Mouse (Mus musculus) neural tube, embryonic 13.5 days (tissue): ENCODE measurements around the gene Mon1b. TPM values are rescaled to one million over a fixed set of nuclear protein-coding genes. Genes with fewer than 3 reads are reported as not detected.
A peak's percentile ranks its signal among the peaks of the same experiment; 100 is the strongest.

ENCODE experiments used
- ATAC-seq: fragments of 200-750 bp; cut with Nextera tagmentation; 2 replicates; pipeline ENCODE4 v1.8.0; 2017; ENCODE audit warnings: low read depth, mild to moderate bottlenecking, moderate TSS enrichment, moderate library complexity
- H3K27ac ChIP-seq: fragments of 300-500 bp; sonication (generic); replicated peaks from 2 replicates; pipeline ENCODE4 v1.5.1; 2015; ENCODE audit warnings: moderate library complexity, mild to moderate bottlenecking, inconsistent platforms
- H3K27me3 ChIP-seq: fragments of 300-500 bp; sonication (generic); 2 replicates; pipeline ENCODE4 v1.6.1; 2015; ENCODE audit warnings: mild to moderate bottlenecking, inconsistent platforms
- H3K36me3 ChIP-seq: fragments of 300-500 bp; sonication (generic); 2 replicates; pipeline ENCODE4 v1.6.1; 2015; ENCODE audit warnings: mild to moderate bottlenecking, inconsistent platforms
- H3K4me1 ChIP-seq: fragments of 300-500 bp; sonication (generic); replicated peaks from 2 replicates; pipeline ENCODE4 v1.6.1; 2015; ENCODE audit warnings: inconsistent platforms
- H3K4me2 ChIP-seq: fragments of 300-500 bp; sonication (generic); 2 replicates; pipeline ENCODE4 v1.6.1; 2015; ENCODE audit warnings: inconsistent platforms, mild to moderate bottlenecking, moderate library complexity
- H3K4me3 ChIP-seq: fragments of 300-500 bp; sonication (generic); 2 replicates; pipeline ENCODE4 v1.5.1; 2015; ENCODE audit warnings: mild to moderate bottlenecking, inconsistent platforms
- H3K9ac ChIP-seq: fragments of 300-500 bp; sonication (generic); 2 replicates; pipeline ENCODE4 v1.6.1; 2015; ENCODE audit warnings: moderate library complexity, mild to moderate bottlenecking, inconsistent platforms
- H3K9me3 ChIP-seq: fragments of 300-500 bp; sonication (generic); 2 replicates; pipeline ENCODE4 v1.6.1; 2016; ENCODE audit warnings: inconsistent platforms
- WGBS: fragments of 180-500 bp; shearing (Covaris S2); methylation state at CpG from one replicate; pipeline ENCODE4 v1.1.7; 2015; 5-methylcytosine and 5-hydroxymethylcytosine counted together
- polyA plus RNA-seq: library from polyadenylated mRNA; unstranded; fragments of >200 nt; fragmentation: Nextera tagmentation; extraction: Ambion mirVana; gene quantifications from 2 replicates; pipeline ENCODE4 v1.2.1, GENCODE M21; 2015

The Mon1b gene
- 10.9 and 11.8 TPM in 2 replicates for polyA plus RNA-seq

DNA sequence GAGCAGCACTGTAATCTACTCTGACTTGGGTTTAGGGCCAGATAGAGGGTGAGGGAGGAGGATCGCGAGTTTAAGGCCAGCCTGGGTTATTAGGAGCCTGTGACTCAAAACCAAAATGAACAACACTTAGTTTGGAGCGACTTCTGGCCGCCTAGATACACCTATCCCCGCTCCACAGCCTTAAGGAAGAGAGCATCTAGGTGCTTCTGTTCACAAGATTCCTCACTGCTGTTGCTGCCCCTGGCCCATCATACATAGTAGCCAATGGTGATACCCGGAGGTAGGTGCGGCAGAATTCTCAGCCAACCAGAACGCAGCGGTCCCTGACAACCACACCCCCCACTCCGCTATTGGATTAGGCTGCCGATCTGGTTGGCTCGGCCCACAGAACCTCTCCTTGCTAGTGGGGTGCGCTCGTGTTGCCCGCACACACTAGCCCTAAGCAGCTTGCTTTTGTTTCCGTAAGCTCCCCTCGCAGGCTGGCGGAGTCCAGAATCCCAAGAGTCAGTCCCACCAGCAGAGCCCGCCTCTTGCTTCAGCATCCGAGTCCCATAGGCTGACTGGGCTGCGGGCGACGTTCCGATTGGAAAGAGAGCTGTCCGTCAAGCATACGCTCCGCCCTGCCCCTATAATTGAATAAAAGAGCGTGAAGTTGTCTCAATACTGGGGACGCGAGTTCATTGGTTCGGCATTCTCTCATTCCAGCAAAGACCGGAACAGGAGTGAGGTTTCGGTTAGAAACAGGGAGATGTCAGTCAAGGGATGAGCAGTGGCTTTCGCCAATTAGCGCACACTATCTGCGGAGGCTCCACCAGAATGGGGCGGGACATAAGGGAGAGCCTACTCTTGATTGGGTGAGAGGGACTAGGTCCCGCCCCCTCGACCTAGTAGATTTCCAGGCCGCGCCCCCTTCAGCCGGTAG is at the start of gene Mon1b:
TSS of gene Mon1b (plus strand) at position 918 of the 922 bp plus-strand sequence.
- Histone ChIP-seq H3K4me3 (peak within 1 kb of the TSS; percentile 73), H3K4me2 (peak within 1 kb of the TSS; percentile 98), H3K27ac (peak within 1 kb of the TSS; percentile 94), H3K4me1 (peaks cover 26% of the 10 kb centered on the region), H3K36me3 (peaks cover 23% of the 10 kb centered on the region), H3K27me3 (no peaks in the 10 kb centered on the region), H3K9ac (peak within 1 kb of the TSS; percentile 80), H3K9me3 (no peaks in the 10 kb centered on the region)
- peak; percentile 99 for ATAC-seq
- under 1% methylated on average over 42 of the region's 42 CpGs for WGBS

GRCm38 (mm10) chr8:113598401-113598800 is 37.0 kb upstream of the Mon1b start:
- Histone ChIP-seq H3K9ac (no peak overlapping the region), H3K27me3 (no peaks in the 10 kb centered on the region), H3K36me3 (no peaks in the 10 kb centered on the region), H3K9me3 (no peaks in the 10 kb centered on the region), H3K4me1 (no peaks in the 10 kb centered on the region), H3K27ac (no peak overlapping the region), H3K4me3 (no peak overlapping the region), H3K4me2 (no peak overlapping the region)
- no peak for ATAC-seq
- 48% methylated on average over 3 of the region's 3 CpGs for WGBS

GRCm38 (mm10) chr8:113632634-113633033 is 2.8 kb upstream of the Mon1b start:
- no peak overlapping the region for H3K27ac ChIP-seq
- H3K9me3 ChIP-seq = no peaks in the 10 kb centered on the region
- no peaks in the 10 kb centered on the region for H3K27me3 ChIP-seq
- H3K4me3 ChIP-seq = no peak overlapping the region
- H3K36me3 ChIP-seq = 0 out of 2 replicates have a peak, but pooled peaks cover under 1% of the 10 kb centered on the region
- ATAC-seq = no peak
- H3K9ac ChIP-seq = no peak overlapping the region
- WGBS = 15% methylated on average over 3 of the region's 3 CpGs
- H3K4me1 ChIP-seq = peaks cover 24% of the 10 kb centered on the region
- H3K4me2 ChIP-seq = no peak overlapping the region

DNA sequence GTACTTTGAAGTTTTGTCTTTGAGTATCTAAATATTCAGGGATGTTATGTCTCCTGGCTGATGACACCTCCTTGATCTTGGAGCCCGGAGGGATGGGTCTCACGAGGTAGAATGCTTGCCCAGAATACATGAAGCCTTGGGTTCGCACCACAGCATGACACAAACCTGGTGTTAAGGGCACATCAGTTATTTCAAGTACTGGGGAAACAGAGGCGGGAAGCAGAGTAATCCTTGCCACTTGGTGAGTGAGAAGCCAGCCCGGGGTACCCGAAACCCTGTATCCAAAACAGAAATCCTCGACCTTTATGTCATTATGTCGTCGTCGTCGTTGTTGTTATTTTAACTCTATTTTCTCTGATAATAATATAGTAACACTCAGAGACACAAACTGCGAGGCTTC is 1.2 kb upstream of the Mon1b start:
- Histone ChIP-seq H3K9me3 (no peaks in the 10 kb centered on the region), H3K9ac (peak overlapping the region; percentile 80), H3K4me3 (peak overlapping the region; percentile 73), H3K4me1 (peaks cover 26% of the 10 kb centered on the region), H3K27me3 (no peaks in the 10 kb centered on the region), H3K36me3 (peaks cover 16% of the 10 kb centered on the region), H3K4me2 (peak overlapping the region; percentile 98), H3K27ac (peak overlapping the region; percentile 94)
- WGBS = 28% methylated on average over 12 of the region's 12 CpGs
- no peak for ATAC-seq

DNA sequence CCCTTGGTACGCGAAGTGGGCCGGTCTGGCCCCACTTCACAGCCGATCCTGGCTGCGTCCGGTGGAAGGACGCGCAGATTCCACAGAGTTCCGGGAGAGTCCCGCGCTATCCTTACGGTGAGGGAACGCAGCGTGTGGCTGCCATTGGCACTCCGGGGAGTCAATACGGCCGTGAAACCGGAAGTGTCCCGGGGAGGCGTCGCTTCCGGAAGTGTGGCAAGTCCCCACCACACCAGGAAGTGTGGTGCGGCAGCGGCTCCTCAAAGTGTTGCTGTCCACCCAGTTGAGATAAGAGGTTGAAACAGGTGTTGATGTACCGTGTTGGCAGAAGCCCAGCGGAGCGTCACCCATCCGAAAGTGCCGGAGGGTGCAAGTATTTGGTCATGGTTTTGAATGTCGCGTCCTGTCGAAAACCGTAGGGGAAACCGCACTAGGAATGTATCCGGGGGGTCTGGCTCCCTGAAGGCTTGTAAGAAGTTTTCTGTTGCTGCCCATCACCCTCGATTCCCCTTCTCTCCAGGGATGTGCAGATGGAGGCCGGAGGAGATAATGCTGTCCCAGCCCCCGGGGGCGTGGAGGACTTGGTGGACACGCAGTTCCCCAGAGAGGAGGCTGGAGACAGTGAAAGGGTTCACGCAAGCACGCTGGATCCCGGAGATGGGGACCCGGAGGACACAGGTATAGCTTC is 349 bp downstream of the Mon1b start:
- Histone ChIP-seq H3K4me3 (peak overlapping the region; percentile 73), H3K9me3 (no peaks in the 10 kb centered on the region), H3K36me3 (peaks cover 31% of the 10 kb centered on the region), H3K4me1 (peaks cover 26% of the 10 kb centered on the region), H3K9ac (peak overlapping the region; percentile 80), H3K27me3 (no peaks in the 10 kb centered on the region), H3K4me2 (peak overlapping the region; percentile 98), H3K27ac (peak overlapping the region; percentile 94)
- under 1% methylated on average over 44 of the region's 44 CpGs for WGBS
- peak; percentile 79 for ATAC-seq

GRCm38 (mm10) chr8:113636280-113636628 is 867 bp downstream of the Mon1b start:
- ATAC-seq = no peak
- Histone ChIP-seq H3K9me3 (no peaks in the 10 kb centered on the region), H3K36me3 (peaks cover 34% of the 10 kb centered on the region), H3K9ac (peak overlapping the region; percentile 80), H3K4me3 (peak overlapping the region; percentile 73), H3K27me3 (no peaks in the 10 kb centered on the region), H3K4me1 (peaks cover 26% of the 10 kb centered on the region), H3K27ac (peak overlapping the region; percentile 94), H3K4me2 (peak overlapping the region; percentile 98)
- WGBS = 33% methylated on average over 5 of the region's 5 CpGs

- Histone ChIP-seq H3K27me3 (no peaks in the 10 kb centered on the region), H3K36me3 (peaks cover 61% of the 10 kb centered on the region), H3K4me3 (no peak overlapping the region), H3K4me2 (no peak overlapping the region), H3K9ac (no peak overlapping the region), H3K27ac (no peak overlapping the region), H3K9me3 (no peaks in the 10 kb centered on the region), H3K4me1 (peaks cover 20% of the 10 kb centered on the region)
- WGBS = 91% methylated on average over 8 of the region's 8 CpGs
- no peak for ATAC-seq
Observed at GRCm38 (mm10) chr8:113640357-113640756, 5.0 kb downstream of the Mon1b start.

DNA sequence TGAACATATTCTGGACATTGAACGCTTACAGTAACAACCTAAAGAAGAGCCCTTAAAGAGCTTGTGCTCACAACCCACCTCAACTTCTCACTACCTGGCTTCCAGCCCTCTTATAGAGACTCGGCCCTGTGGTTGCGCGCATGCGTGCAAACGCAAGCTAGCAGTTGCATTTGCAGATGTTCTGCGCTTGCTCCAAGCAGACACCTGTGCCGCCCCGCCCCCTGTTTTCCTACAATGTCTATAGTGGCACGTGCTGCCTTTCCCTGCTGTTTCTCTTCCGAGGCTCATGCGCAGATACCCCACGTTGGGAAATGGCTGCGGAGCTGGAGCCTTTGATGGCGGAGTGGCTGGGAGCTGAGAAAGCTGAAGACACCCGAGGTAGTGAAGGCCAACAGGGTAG is 7.5 kb downstream of the Mon1b start, which contains the start of gene Syce1l:
TSS of gene Syce1l (plus strand) at position 288 of the 400 bp plus-strand sequence.
- no peaks in the 10 kb centered on the region for H3K27me3 ChIP-seq
- H3K27ac ChIP-seq = no peak within 1 kb of the TSS
- WGBS = 93% methylated on average over 16 of the region's 16 CpGs
- H3K9me3 ChIP-seq = no peaks in the 10 kb centered on the region
- H3K4me3 ChIP-seq = no peak within 1 kb of the TSS
- H3K4me1 ChIP-seq = no peaks in the 10 kb centered on the region
- peaks cover 57% of the 10 kb centered on the region for H3K36me3 ChIP-seq
- no peak for ATAC-seq
- H3K9ac ChIP-seq = no peak within 1 kb of the TSS
- no peak within 1 kb of the TSS for H3K4me2 ChIP-seq

GRCm38 (mm10) chr8:113643479-113644210 is 8.3 kb downstream of the Mon1b start:
- no peak overlapping the region for H3K4me3 ChIP-seq
- H3K9me3 ChIP-seq = no peaks in the 10 kb centered on the region
- H3K4me2 ChIP-seq = no peak overlapping the region
- H3K27me3 ChIP-seq = no peaks in the 10 kb centered on the region
- ATAC-seq = no peak
- H3K36me3 ChIP-seq = peaks cover 50% of the 10 kb centered on the region
- 94% methylated on average over 8 of the region's 8 CpGs for WGBS
- no peak overlapping the region for H3K27ac ChIP-seq
- no peak overlapping the region for H3K9ac ChIP-seq
- H3K4me1 ChIP-seq = no peaks in the 10 kb centered on the region

GRCm38 (mm10) chr8:113645220-113645619 is 9.8 kb downstream of the Mon1b start:
- no peak for ATAC-seq
- no peak overlapping the region for H3K4me2 ChIP-seq
- no peak overlapping the region for H3K4me3 ChIP-seq
- no peaks in the 10 kb centered on the region for H3K27me3 ChIP-seq
- H3K4me1 ChIP-seq = no peaks in the 10 kb centered on the region
- H3K36me3 ChIP-seq = peaks cover 34% of the 10 kb centered on the region
- WGBS = 72% methylated on average over 5 of the region's 5 CpGs
- H3K27ac ChIP-seq = no peak overlapping the region
- no peak overlapping the region for H3K9ac ChIP-seq
- H3K9me3 ChIP-seq = no peaks in the 10 kb centered on the region

DNA sequence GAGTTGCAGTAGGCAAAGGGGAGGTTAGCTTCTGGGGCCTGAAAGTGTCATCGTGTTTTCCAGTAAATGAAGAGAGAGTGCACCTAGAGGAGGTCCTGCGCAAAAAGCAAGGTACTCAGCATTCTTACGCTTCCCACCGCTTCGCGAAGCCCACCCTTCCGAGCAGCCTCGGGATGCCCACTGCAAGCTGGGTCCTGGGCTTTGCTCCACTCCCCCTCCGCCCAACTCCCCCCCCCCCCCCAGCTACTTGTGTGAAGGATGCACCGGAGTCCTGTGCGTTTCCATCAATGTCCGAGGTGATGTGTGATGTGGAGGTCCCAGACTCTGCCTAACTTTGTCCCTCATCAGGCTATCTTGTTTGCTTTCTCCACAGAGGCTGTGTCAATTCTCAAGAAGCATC is 17.1 kb downstream of the Mon1b start:
- no peaks in the 10 kb centered on the region for H3K9me3 ChIP-seq
- H3K4me1 ChIP-seq = no peaks in the 10 kb centered on the region
- H3K4me3 ChIP-seq = no peak overlapping the region
- no peaks in the 10 kb centered on the region for H3K36me3 ChIP-seq
- no peak overlapping the region for H3K27ac ChIP-seq
- H3K4me2 ChIP-seq = no peak overlapping the region
- no peak overlapping the region for H3K9ac ChIP-seq
- 85% methylated on average over 12 of the region's 12 CpGs for WGBS
- H3K27me3 ChIP-seq = no peaks in the 10 kb centered on the region
- no peak for ATAC-seq

GRCm38 (mm10) chr8:113653151-113653550 is 17.8 kb downstream of the Mon1b start:
- no peaks in the 10 kb centered on the region for H3K36me3 ChIP-seq
- ATAC-seq = no peak
- no peak overlapping the region for H3K4me3 ChIP-seq
- no peaks in the 10 kb centered on the region for H3K4me1 ChIP-seq
- H3K4me2 ChIP-seq = no peak overlapping the region
- no peaks in the 10 kb centered on the region for H3K27me3 ChIP-seq
- no peaks in the 10 kb centered on the region for H3K9me3 ChIP-seq
- no peak overlapping the region for H3K27ac ChIP-seq
- no peak overlapping the region for H3K9ac ChIP-seq
- WGBS = 61% methylated on average over 4 of the region's 4 CpGs
